Mouse (Mus musculus) layer of hippocampus, postnatal 14 days (tissue): ENCODE measurements around the gene Nat8f5. TPM values are rescaled to one million over a fixed set of nuclear protein-coding genes. Genes with fewer than 3 reads are reported as not detected.
"Not testable (repeated sequence)": the region's sequence is repeated elsewhere in the genome, so short reads cannot be mapped to it uniquely, and the experiment has no call there.

ENCODE experiments used
- DNase-seq, 2 experiments: peaks; one replicate each; pipeline ENCODE4 v3.0.0; 2021 to 2022; ENCODE audit warnings: low spot score in 2 of 2, mixed read lengths in 1 of 2
- microRNA-seq, 2 experiments: library from miRNA; unstranded; fragments of <30 nt; microRNA quantifications; one replicate each; pipeline ENCODE4 v1.2.0; 2021
- total RNA-seq, 2 experiments: library from RNA; stranded (reverse); gene quantifications; 2 replicates each; pipeline ENCODE4 v1.2.3; 2021

Nat8f5 gene
- total RNA-seq, 2 experiments from 2014 or later: 4.6 to 4.8 TPM

DNA sequence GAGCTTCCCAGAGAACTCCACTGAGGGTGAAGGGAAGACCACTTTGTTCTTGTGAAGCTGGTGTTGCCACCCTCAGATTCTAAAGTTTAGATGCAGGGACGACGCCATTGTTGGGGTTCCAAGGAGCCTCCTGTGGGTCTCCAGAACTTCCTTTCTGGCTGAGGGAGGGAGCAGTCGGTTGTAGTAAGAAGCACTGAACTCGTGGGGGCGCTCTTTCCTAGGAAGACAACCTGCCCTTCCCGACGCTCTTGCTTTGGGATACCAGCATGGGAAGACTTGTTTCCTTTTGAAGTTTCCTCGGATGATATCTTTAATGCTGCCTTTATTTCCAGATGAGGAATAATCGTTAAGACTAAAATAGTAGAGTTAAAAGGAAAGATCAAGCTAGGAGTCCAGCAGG, 16.1 kb upstream of the Nat8f5 start:
- peak; percentile 58 to 72 for DNase-seq

DNA sequence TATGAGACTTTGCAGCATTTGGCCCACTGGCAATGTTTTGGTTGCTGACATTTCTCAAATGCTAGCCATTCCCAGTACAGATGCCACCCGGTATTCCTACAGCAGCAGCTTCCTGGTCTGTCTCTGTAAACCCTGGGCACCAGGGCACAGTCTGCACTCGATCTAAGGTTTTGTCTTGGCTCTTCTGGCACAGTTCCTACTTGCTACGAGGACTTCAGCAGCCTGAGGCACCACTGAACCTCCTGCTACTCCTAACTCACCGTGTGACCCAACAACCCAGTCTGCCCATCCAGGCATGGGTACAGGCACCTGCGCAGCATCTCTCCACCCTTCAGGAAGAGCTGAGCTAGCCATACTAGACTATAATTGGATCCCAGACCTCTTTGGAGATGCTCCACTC, 15.3 kb upstream of the Nat8f5 start:
- DNase-seq: not testable (repeated sequence)

DNA sequence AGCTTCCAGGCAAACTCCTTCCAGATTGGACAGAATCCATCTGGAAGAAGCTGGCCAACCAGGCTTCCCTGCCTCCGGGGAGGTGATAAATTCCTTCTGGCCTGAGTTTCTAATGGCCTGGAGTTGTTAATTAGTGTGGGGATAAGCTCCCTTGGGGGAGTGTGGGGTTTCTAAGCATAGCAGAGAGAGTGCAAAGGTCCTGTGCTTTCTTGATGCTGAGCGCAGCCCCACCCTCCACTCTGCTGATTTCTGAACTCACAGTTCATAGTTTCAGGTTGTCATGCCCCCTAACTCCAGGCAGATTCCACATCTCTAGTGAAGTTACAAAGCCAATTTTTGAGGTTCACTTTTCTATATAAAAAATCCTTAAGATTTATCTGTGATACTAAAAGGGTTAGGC, 14.3 kb upstream of the Nat8f5 start:
- not testable (repeated sequence) for DNase-seq

DNA sequence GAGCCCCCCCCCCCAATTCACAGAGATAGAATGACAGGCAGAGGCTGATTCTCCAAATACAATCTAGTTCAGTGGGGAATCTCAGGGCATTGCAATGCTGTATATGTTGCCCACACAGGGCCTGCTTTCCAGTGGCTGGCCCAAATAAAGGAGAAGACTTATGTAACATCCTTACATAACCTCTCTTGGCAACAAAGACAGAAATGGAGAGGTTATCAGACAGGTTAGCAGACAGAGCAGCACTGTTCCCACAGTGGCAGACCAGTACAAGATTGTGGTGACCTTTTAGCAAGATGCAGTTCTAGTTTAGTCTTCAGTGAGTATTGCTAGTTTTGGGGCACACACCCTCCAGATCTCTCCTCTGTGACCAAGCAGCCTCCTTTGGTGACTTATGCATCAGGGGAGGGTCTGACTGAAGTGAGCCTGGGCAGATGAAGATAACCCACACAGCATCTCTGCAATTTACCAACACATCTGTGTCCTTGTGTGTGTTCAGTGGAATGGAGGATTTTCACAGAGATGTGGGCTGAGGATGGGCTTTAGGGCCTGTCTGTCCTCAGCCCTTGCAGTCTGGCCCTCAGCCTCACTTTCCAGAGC, 13.8 kb upstream of the Nat8f5 start:
- not testable (repeated sequence) for DNase-seq

DNA sequence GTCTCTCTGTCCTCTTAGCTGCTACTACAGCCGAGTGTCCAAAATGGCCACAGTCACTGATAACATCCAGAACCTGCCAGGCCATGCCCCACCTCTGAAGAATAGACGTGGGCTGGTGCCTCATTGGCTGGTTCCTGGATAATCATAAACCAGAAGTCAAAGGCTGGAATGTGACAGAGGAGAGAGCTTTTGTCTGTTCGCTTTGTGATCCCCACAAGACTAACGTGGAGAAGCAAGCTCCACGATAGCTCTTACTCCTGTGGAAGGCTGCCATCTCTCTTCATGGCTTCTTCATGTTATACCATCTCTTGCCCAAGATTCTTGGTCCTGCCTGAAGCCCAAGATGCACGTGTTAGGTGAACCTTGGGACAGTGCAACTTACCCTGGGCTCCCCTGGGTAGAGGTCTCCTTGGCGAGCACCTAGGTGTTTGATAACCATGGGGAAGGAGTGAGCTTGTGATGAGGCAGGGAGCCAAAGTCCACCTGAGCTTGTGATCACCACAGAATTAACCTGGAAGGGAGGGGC, 11.1 kb upstream of the Nat8f5 start, which contains the start of gene Nat8:
Nat8 (minus strand) TSS at position 287 of the 526 bp plus-strand sequence.
- DNase-seq: no peak

DNA sequence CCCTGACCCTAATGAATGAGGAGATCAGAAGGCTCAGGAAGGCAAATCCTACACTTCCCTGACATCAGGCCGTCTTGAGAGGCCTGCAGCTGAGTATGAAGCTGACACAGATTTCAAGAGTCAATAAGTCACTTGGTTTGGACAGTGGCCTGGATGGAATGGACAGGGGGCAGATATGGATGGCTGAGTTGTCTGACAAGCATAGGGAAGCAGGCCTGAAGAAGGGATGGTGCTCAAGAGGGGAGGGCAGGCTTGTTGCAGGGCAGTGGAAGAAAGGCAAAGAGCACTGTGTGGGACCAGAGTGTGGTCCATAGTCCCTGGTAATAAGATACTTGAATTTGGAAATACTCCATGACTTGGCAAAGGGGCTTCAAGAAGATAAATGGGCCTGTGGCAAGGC, 8.7 kb upstream of the Nat8f5 start:
- no peak for DNase-seq

DNA sequence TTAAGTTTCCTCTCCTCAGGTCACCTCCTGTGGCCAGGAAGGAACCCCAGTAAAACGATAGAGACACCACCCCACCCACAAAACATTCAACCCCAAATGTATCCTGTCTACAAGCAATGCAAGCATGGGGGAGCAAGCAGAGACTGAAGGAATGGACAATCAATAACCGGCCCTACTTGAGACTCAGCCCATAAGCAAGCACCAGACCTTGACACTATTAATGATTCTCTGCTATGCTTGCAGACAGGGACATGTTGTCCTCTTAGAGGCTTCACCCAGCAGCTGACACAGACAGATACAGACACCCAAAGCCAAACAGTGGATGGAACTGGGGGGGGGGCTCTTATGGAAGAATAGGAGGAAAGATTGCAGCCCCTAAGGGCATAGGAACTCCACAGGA, 5.1 kb upstream of the Nat8f5 start:
- DNase-seq: no peak

DNA sequence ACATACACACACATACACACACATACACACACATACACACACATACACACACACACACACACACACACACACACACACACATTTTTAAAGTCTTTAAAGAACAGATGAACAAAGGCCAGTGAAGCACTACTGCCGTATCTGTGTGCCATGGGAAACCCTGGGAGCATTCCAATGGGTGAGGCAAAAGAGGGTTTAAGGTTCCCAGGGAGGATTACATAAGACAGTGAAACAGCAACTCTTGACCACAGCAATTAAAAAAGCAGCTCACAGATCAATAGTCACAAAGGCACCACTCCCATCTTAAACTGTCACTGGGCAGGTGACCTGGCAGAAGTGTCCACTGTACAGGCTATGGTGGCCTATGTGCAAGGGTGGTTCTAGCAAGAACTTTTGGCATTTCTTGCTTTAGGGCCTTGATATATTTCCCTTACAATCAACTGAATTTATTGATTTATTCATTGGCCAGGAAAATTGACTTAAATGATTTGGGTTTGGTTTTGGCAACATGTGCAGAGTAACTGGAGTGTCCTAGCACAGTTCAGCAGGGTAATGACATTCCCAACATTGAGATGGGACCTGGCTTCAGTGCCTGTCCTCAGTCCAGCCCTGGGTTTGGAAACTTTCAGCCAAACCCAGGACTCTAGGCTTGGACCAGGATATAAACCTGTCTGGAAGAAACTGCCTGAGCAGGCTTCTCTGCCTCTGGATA, 2.8 kb upstream of the Nat8f5 start:
- no peak for DNase-seq

DNA sequence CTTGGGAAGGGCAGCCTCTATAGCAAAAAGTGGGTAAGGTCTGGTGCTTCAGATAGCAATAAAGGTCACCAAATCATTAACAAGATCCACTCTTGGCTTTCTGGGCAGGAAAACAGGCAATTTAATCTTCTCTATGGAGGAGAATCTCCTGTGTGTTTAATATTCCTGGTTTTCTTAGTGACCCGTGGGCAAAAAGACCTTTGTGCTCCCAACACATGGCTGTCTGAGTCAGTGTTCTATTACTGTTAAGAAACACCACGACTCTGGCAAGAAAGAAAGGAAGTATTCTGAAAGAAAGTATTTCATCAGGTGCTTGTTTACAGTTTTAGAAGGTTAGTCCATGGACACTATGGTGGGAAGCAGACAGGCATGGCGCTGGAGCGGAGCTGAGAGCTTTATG, 1.5 kb upstream of the Nat8f5 start:
- DNase-seq: no peak

DNA sequence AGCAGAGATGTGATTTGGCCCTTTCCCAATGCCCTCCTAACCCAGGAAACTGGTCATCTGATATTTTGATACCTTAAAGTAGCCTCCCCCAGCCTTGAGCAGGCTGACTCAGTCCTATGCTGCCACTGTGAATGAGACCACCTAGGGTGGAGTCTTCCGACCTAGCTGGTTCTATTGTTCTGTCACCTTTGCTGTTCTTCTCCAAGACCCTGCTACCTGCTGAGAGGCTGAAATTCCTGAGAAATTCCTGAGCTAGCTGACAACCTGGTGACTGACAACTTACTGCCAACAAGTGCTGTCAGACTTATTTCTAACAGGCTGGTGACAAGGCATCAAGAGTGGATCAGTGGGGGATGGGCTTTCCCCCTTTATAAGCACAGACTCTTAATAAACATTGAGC, 2.4 kb downstream of the Nat8f5 start:
- DNase-seq: no peak

DNA sequence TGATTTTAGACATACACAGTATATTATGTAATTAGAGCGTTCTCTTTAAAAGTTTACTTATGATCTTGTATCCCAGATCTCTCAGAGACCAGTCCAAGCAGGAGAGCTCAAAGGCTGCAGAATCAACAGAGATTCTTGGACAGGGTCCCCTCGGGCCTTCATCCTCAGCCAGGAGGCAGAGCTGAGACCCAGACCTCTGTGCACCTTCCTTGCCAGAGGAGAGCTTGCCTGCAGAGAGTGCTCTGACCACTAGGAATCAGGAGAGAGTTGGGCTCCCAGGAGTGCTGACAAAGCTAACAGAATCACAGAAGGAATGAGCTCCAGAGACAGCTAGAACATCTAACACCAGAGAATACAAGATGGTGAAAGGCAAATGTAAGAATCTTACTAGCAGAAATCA, 7.4 kb downstream of the Nat8f5 start:
- DNase-seq: no peak

DNA sequence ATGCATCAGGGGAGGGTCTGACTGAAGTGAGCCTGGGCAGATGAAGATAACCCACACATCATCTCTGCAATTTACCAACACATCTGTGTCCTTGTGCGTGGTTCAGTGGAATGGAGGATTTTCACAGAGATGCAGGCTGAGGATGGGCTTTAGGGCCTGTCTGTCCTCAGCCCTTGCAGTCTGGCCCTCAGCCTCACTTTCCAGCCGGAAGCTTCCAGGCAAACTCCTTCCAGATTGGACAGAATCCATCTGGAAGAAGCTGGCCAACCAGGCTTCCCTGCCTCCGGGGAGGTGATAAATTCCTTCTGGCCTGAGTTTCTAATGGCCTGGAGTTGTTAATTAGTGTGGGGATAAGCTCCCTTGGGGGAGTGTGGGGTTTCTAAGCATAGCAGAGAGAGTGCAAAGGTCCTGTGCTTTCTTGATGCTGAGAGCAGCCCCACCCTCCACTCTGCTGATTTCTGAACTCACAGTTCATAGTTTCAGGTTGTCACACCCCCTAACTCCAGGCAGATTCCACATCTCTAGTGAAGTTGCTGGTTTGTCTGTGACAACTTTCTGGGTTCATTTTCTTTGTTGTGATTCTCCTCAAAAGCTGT, 9.7 kb downstream of the Nat8f5 start:
- not testable (repeated sequence) for DNase-seq

DNA sequence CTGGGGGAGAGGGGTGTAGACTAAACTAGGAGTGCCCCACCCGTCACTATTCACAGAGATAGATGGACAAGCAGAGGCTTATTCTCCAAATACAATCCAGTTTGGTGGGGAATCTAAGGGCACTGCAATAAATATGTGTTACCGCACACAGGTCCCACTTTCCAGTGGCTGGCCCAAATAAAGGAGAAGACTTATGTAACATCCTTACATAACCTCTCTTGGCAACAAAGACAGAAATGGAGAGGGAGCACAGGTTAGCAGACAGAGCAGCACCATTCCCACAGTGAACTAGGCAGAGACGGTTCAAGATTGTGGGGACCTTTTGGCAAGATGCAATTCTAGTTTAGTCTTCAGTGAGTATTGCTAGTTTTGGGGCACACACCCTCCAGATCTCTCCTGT, 10.3 kb downstream of the Nat8f5 start:
- not testable (repeated sequence) for DNase-seq

DNA sequence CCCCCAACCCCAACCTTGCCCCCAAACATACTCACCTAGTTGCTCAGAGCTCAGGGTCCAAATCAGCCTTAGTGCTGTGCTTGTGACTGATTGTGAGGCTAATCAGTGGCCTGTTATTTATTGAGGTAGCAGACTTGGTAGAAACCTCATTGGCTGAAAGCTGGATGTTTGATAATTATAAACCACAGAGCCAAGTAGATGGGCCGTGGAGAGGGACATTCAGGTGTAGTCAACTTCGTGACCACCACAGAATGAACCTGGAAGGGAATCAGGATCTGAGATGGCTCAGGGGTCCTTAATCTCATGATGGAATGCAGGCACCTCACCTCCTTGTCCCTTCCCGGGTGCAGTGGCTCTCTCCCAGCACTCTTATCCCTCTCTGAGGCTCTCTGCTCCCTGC, 11.0 kb downstream of the Nat8f5 start:
- DNase-seq: not testable (repeated sequence)

DNA sequence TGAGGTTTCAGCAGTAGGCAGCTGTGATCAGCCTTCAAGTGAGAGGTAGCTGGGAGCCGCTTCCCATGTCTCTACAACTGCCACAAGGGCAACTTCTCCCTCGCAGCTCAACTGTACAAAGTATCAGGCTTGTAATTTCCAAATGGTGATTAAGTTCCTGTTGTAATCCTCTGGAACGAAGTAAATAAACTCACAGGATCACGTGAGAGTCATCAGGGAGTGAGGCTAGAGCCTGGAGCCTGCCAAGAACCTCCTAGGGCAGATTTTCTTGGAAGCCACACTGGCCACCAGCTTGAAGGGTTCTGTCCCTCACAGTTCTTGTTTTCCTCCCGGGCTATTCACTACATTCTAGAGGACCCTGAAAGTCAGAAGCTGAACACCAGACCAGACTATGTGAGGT, 17.6 kb downstream of the Nat8f5 start:
- DNase-seq: not testable (repeated sequence)

Small RNA genes lying within 50 kb of the gene (microRNA-seq; reads per million reads assigned to microRNA genes)
- 0 reads per million in 2 experiments for gene Mir6375

Other genes starting within 250 kb of the Nat8f5 start
- gene Alms1, start 233.4 kb downstream of the Nat8f5 start, total RNA-seq: 1 to 10 TPM; 6.9 to 7.0 TPM
- 1 to 10 TPM; 1.7 to 2.7 TPM for gene Nat8f7, start 107.8 kb downstream of the Nat8f5 start, total RNA-seq
- 1 to 10 TPM; 1.6 to 1.7 TPM for gene Nat8f3, start 55.2 kb downstream of the Nat8f5 start, total RNA-seq
- gene Nat8f6, start within 50 bp of the Nat8f5 start, total RNA-seq: 1 to 10 TPM; 1.3 to 1.4 TPM
- gene Nat8, start 11.1 kb upstream of the Nat8f5 start, total RNA-seq: 1 to 10 TPM; 2.8 to 2.9 TPM
- gene Nat8f2, start 48.2 kb upstream of the Nat8f5 start, total RNA-seq: 1 to 10 TPM; 1.0 to 1.2 TPM
- gene Nat8f4, start 83.9 kb upstream of the Nat8f5 start, total RNA-seq: 1 to 10 TPM; 4.6 to 5.5 TPM
- gene Tprkb, start 90.9 kb upstream of the Nat8f5 start, total RNA-seq: 10 to 100 TPM; 60.9 to 70.3 TPM
- gene Nat8f1, start 94.7 kb upstream of the Nat8f5 start, total RNA-seq: 10 to 100 TPM; 19.1 to 23.1 TPM
- 10 to 100 TPM; 83.3 to 89.0 TPM for gene Dusp11, start 140.7 kb upstream of the Nat8f5 start, total RNA-seq
- gene Figla, start 195.2 kb upstream of the Nat8f5 start, total RNA-seq: not detected
- 100 to 1,000 TPM; 241 to 253 TPM for gene Add2, start 207.7 kb upstream of the Nat8f5 start, total RNA-seq